Mouse (Mus musculus) central nervous system, embryonic 11.5 days (tissue): Measurements from ENCODE around the gene Ifi213. TPM values are rescaled to one million over a fixed set of nuclear protein-coding genes. Genes with fewer than 3 reads are reported as not detected.

Experiments
- polyA plus RNA-seq: library from polyadenylated mRNA; depleted of rRNA; stranded (reverse); fragments of >200 nt; gene quantifications from 2 replicates; pipeline ENCODE4 v1.2.3, GENCODE M21; 2012; rRNA removed

Ifi213 gene
- polyA plus RNA-seq, result not detected in 2 replicates

GRCm38 (mm10) chr1:173598838-173599494, at the start of gene Ifi213:
TSS of gene Ifi213 (minus strand) at chr1:173599274.

DNA sequence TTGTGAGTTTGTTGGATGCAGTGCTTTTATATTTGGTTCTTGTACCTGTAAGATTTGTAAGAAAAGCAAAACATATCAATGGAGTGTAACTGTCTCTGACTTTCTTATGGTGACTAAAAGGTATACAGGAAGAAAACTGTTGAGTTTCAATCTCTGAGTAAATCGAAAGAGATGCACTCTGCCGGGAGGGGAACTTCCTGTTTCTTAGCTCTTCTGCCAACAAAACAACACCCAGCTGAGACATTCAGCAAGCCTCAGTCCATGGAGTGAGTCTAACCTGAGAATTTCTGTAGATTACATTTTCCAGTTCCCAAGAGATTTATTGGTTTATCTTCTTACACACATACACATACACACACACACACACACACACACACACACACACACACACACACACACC, 31.5 kb upstream of the Ifi213 start, which contains the start of gene Ifi209:
Gene Ifi209, plus strand, starts transcription at position 296 of the 400 bp plus-strand sequence.

DNA sequence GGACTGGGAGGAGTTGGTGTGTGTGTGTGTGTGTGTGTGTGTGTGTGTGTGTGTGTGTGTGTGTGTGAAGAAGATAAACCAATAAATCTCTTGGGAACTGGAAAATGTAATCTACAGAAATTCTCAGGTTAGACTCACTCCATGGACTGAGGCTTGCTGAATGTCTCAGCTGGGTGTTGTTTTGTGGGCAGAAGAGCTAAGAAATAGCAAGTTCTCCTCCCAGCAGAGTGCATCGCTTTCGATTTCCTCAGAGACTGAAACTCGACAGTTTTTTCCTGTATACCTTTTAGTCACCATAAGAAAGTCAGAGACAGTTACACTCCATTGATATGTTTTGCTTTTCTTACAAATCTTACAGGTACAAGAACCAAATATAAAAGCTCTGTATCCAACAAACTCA, 63.3 kb downstream of the Ifi213 start, which contains the start of gene Ifi214:
Gene Ifi214, minus strand, starts transcription at position 167 of the 400 bp plus-strand sequence.

Other genes with a start within 250 kb of the Ifi213 start
- 9.4 and 19.9 TPM in 2 replicates for gene Aim2, start 248.4 kb downstream of the Ifi213 start, polyA plus RNA-seq
- 27.7 and 49.3 TPM in 2 replicates for gene Cadm3, start 231.6 kb downstream of the Ifi213 start, polyA plus RNA-seq
- gene Ifi206, start 108.2 kb downstream of the Ifi213 start, polyA plus RNA-seq, result 0.02 and 0.06 TPM in 2 replicates
- gene Ifi214, start 63.3 kb downstream of the Ifi213 start, polyA plus RNA-seq, result not detected in 2 replicates
- 0.04 and 0.10 TPM in 2 replicates for gene Ifi209, start 31.6 kb upstream of the Ifi213 start, polyA plus RNA-seq
- gene Ifi208, start 74.4 kb upstream of the Ifi213 start, polyA plus RNA-seq, result 0.02 TPM in 2 replicates
- gene Ifi207, start 142.5 kb upstream of the Ifi213 start, polyA plus RNA-seq, result 0.54 and 0.88 TPM in 2 replicates
- gene Ifi204, start 167.7 kb upstream of the Ifi213 start, polyA plus RNA-seq, result 0.83 and 1.1 TPM in 2 replicates